Mouse (Mus musculus): ENCODE results near the gene Ugt8a. TPM values are rescaled to one million over a fixed set of nuclear protein-coding genes. Genes with fewer than 3 reads are reported as not detected.

Gene Ugt8a
- polyA plus RNA-seq, 1 experiment from 2014 or later = 1.6 TPM

GRCm38 (mm10) chr3:125828051-125828450 lies 110.4 kb downstream of the Ugt8a start:
- no peaks in the 10 kb centered on the region for H3K36me3 ChIP-seq
- no peak overlapping the region for H3K27ac ChIP-seq
- no peak for ATAC-seq
- H3K4me1 ChIP-seq (replicated peaks) = no peaks in the 10 kb centered on the region
- no peak overlapping the region for H3K4me2 ChIP-seq (replicated peaks)
- no peaks in the 10 kb centered on the region for H3K27me3 ChIP-seq (replicated peaks)
- no peaks in the 10 kb centered on the region for H3K9me3 ChIP-seq
- no peak overlapping the region for H3K9ac ChIP-seq
- H3K4me3 ChIP-seq (replicated peaks) = no peak overlapping the region
- 76% methylated on average over 4 of the region's 4 CpGs for WGBS

GRCm38 (mm10) chr3:125827256-125827655 lies 111.2 kb downstream of the Ugt8a start:
- H3K4me2 ChIP-seq (replicated peaks) = no peak overlapping the region
- H3K27ac ChIP-seq = no peak overlapping the region
- H3K9me3 ChIP-seq = no peaks in the 10 kb centered on the region
- H3K27me3 ChIP-seq (replicated peaks) = no peaks in the 10 kb centered on the region
- H3K36me3 ChIP-seq = no peaks in the 10 kb centered on the region
- H3K4me3 ChIP-seq (replicated peaks) = no peak overlapping the region
- no peaks in the 10 kb centered on the region for H3K4me1 ChIP-seq (replicated peaks)
- ATAC-seq = no peak
- no peak overlapping the region for H3K9ac ChIP-seq
- 76% methylated on average over 4 of the region's 4 CpGs for WGBS

- no peak for ATAC-seq
- Histone ChIP-seq H3K4me1 (replicated peaks) (no peaks in the 10 kb centered on the region), H3K4me2 (replicated peaks) (no peak overlapping the region), H3K27ac (no peak overlapping the region), H3K36me3 (no peaks in the 10 kb centered on the region), H3K4me3 (replicated peaks) (no peak overlapping the region), H3K9me3 (no peaks in the 10 kb centered on the region), H3K9ac (no peak overlapping the region), H3K27me3 (replicated peaks) (no peaks in the 10 kb centered on the region)
Measured at GRCm38 (mm10) chr3:125819741-125820140, 118.7 kb downstream of the Ugt8a start.

Data from intestine, embryonic 15.5 days (tissue).